Mouse (Mus musculus): ENCODE results near the gene Tmem106c. TPM values are rescaled to one million over a fixed set of nuclear protein-coding genes. Genes with fewer than 3 reads are reported as not detected.

The Tmem106c gene
- total RNA-seq, 2 experiments from 2014 or later, result 14.9 to 16.3 TPM

GRCm38 (mm10) chr15:97992027-97992711 is 28.2 kb downstream of the Tmem106c start:
- DNase-seq (ENCODE audit: low spot score in 2 of 2), result no peak
- intact Hi-C loops (cut with DNase I), result no loop called here

GRCm38 (mm10) chr15:97992712-97993286 is 28.8 kb downstream of the Tmem106c start:
- intact Hi-C loops (cut with DNase I), result no loop called here

GRCm38 (mm10) chr15:97996716-97997256 is 32.8 kb downstream of the Tmem106c start:
- DNase-seq (ENCODE audit: low spot score in 2 of 2), result peak; percentile 30 to 56
- intact Hi-C loops (cut with DNase I), result no loop called here

More at GRCm38 (mm10) chr15:97992712-97993286, 28.8 kb downstream of the Tmem106c start:
- DNase-seq (ENCODE audit: low spot score in 2 of 2), result peak; percentile 84 to 91

GRCm38 (mm10) chr15:97999546-97999945 is 35.5 kb downstream of the Tmem106c start:
- intact Hi-C loops (cut with DNase I), result no loop called here
- no peak for DNase-seq (ENCODE audit: low spot score in 2 of 2)

- intact Hi-C loops (cut with DNase I), result no loop called here
Observed at GRCm38 (mm10) chr15:97999991-98000390, 36.0 kb downstream of the Tmem106c start.

GRCm38 (mm10) chr15:98001321-98002112 is 37.5 kb downstream of the Tmem106c start:
- no peak for DNase-seq (ENCODE audit: low spot score in 2 of 2)
- intact Hi-C loops (cut with DNase I), result no loop called here

More at GRCm38 (mm10) chr15:97999991-98000390, 36.0 kb downstream of the Tmem106c start:
- no peak for DNase-seq (ENCODE audit: low spot score in 2 of 2)

GRCm38 (mm10) chr15:98002113-98002990 is 38.4 kb downstream of the Tmem106c start:
- peak in 1 of 2 experiments; percentile 28 for DNase-seq (ENCODE audit: low spot score in 2 of 2)
- intact Hi-C loops (cut with DNase I), result no loop called here

- intact Hi-C loops (cut with DNase I), result no loop called here
- no peak for DNase-seq (ENCODE audit: low spot score in 2 of 2)
Observed at GRCm38 (mm10) chr15:98002991-98003821, 39.2 kb downstream of the Tmem106c start.

GRCm38 (mm10) chr15:98003822-98004739 is 40.1 kb downstream of the Tmem106c start, which contains the start of gene Col2a1:
TSS of gene Col2a1 (minus strand) at chr15:98004695.
- DNase-seq (ENCODE audit: low spot score in 2 of 2), result no peak
- intact Hi-C loops (cut with DNase I), result no loop called here

GRCm38 (mm10) chr15:98004740-98005159 is 40.8 kb downstream of the Tmem106c start:
- intact Hi-C loops (cut with DNase I), result no loop called here
- DNase-seq (ENCODE audit: low spot score in 2 of 2), result no peak

- DNase-seq (ENCODE audit: low spot score in 2 of 2), result no peak
- intact Hi-C loops (cut with DNase I), result no loop called here
Observed at GRCm38 (mm10) chr15:98005181-98005580, 41.2 kb downstream of the Tmem106c start.

GRCm38 (mm10) chr15:98012810-98013209 is 48.8 kb downstream of the Tmem106c start:
- DNase-seq (ENCODE audit: low spot score in 2 of 2), result no peak
- intact Hi-C loops (cut with DNase I), result no loop called here

GRCm38 (mm10) chr15:98017925-98018324 is 53.9 kb downstream of the Tmem106c start:
- intact Hi-C loops (cut with DNase I), result no loop called here
- no peak for DNase-seq (ENCODE audit: low spot score in 2 of 2)

- intact Hi-C loops (cut with DNase I), result no loop called here
- no peak for DNase-seq (ENCODE audit: low spot score in 2 of 2)
Observed at GRCm38 (mm10) chr15:98019047-98019446, 55.0 kb downstream of the Tmem106c start.

Data from left cerebral cortex, postnatal 14 days (tissue).